Mouse (Mus musculus): ENCODE measurements around the gene Abtb2.

DNA sequence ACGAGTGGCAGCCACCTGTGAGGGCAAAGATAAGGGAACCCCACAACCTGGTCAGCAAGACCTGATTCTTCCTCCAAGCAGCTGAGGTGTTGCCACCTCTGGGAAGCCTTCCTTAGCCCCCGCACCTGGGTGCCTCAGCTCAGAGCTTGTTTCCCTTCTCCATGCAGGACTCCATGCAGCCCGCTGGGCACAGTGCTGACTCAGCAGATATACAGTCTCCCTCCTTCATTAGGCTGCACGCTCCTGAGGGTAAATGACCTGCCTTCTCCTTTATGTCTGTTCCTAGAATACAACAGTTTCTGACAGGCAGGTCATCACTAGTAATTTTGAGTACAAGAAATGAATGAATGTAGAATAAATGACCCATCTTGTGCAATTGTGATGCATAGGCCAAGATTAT lies 103.5 kb downstream of the Abtb2 start:
- TF ChIP-seq CTCF (IDR thresholded peaks at IDR 0.05; ENCODE audit: borderline replicate concordance, insufficient read depth, low read depth, low read length) (no peak), POLR2A (IDR thresholded peaks at IDR 0.05; ENCODE audit: borderline replicate concordance, insufficient read depth, low read length) (no peak)

Measured in cerebellum, adult 2 months (tissue).